Mouse (Mus musculus): ENCODE measurements around the gene Fggy. TPM values are rescaled to one million over a fixed set of nuclear protein-coding genes. Genes with fewer than 3 reads are reported as not detected.

Gene Fggy
- total and polyA plus RNA-seq, 3 experiments: not detected

- Histone ChIP-seq H3K27ac (ENCODE audit: control insufficient read depth, low read depth, low read length) (no peak overlapping the region), H3K79me2 (ENCODE audit: control insufficient read depth, insufficient read depth, low read length, poor library complexity) (no peaks in the 10 kb centered on the region), H3K27me3 (ENCODE audit: control insufficient read depth in 1 of 2, insufficient read depth in 2 of 2, low read length in 2 of 2) (no peaks in the 10 kb centered on the region), H3K4me3 (ENCODE audit: control insufficient read depth in 1 of 2, insufficient read depth in 1 of 2, low read depth in 2 of 2, low read length in 2 of 2) (no peak overlapping the region), H3K4me1 (ENCODE audit: control insufficient read depth in 1 of 2, insufficient read depth in 2 of 2, low read length in 2 of 2) (no peaks in the 10 kb centered on the region), H3K9ac (ENCODE audit: control insufficient read depth, low read depth, low read length, poor library complexity, severe bottlenecking) (no peak overlapping the region), H3K9me3 (replicated peaks; ENCODE audit: insufficient read depth, low read length) (no peaks in the 10 kb centered on the region), H3K36me3 (ENCODE audit: control insufficient read depth in 1 of 2, insufficient read depth in 2 of 2, low read length in 2 of 2) (no peaks in the 10 kb centered on the region)
- no peak for DNase-seq (ENCODE audit: low read depth, low spot score)
- TF ChIP-seq ZMIZ1 (IDR thresholded peaks at IDR 0.05; ENCODE audit: low read depth, low read length) (no peak), ZNF384 (IDR thresholded peaks at IDR 0.05; ENCODE audit: low read depth, low read length) (no peak), JUND (IDR thresholded peaks at IDR 0.05; ENCODE audit: low read depth, low read length) (no peak), GATA1 (IDR thresholded peaks at IDR 0.05; ENCODE audit: low read depth, low read length) (no peak), MEF2A (IDR thresholded peaks at IDR 0.05; ENCODE audit: extremely low read depth, insufficient replicate concordance, low read depth, low read length, poor library complexity, severe bottlenecking) (no peak), CHD2 (IDR thresholded peaks at IDR 0.05; ENCODE audit: low read length) (no peak)
Measured at GRCm38 (mm10) chr4:95931331-95931730, 374.0 kb downstream of the Fggy start.

- no peaks in the 10 kb centered on the region for H3K36me3 ChIP-seq (ENCODE audit: control insufficient read depth in 1 of 2, insufficient read depth in 2 of 2, low read length in 2 of 2)
- no peaks in the 10 kb centered on the region for H3K9me3 ChIP-seq (replicated peaks; ENCODE audit: insufficient read depth, low read length)
- no peak overlapping the region for H3K4me3 ChIP-seq (ENCODE audit: control insufficient read depth in 1 of 2, insufficient read depth in 1 of 2, low read depth in 2 of 2, low read length in 2 of 2)
- DNase-seq (ENCODE audit: low read depth, low spot score): no peak
- H3K9ac ChIP-seq (ENCODE audit: control insufficient read depth, low read depth, low read length, poor library complexity, severe bottlenecking): no peak overlapping the region
- H3K27me3 ChIP-seq (ENCODE audit: control insufficient read depth in 1 of 2, insufficient read depth in 2 of 2, low read length in 2 of 2): no peaks in the 10 kb centered on the region
- TF ChIP-seq MEF2A (IDR thresholded peaks at IDR 0.05; ENCODE audit: extremely low read depth, insufficient replicate concordance, low read depth, low read length, poor library complexity, severe bottlenecking): no peak
- no peak for TF ChIP-seq UBTF (IDR thresholded peaks at IDR 0.05; ENCODE audit: borderline replicate concordance, insufficient read depth, low read depth, low read length)
- no peak for TF ChIP-seq NRF1 (IDR thresholded peaks at IDR 0.05; ENCODE audit: insufficient read depth, low read depth, low read length, poor library complexity, severe bottlenecking)
- TF ChIP-seq RAD21 (IDR thresholded peaks at IDR 0.05; ENCODE audit: low read depth, low read length): no peak
- no peak overlapping the region for H3K27ac ChIP-seq (ENCODE audit: control insufficient read depth, low read depth, low read length)
- H3K79me2 ChIP-seq (ENCODE audit: control insufficient read depth, insufficient read depth, low read length, poor library complexity): no peaks in the 10 kb centered on the region
- H3K4me1 ChIP-seq (ENCODE audit: control insufficient read depth in 1 of 2, insufficient read depth in 2 of 2, low read length in 2 of 2): no peaks in the 10 kb centered on the region
Measured at GRCm38 (mm10) chr4:95933801-95934356, 376.6 kb downstream of the Fggy start.

DNA sequence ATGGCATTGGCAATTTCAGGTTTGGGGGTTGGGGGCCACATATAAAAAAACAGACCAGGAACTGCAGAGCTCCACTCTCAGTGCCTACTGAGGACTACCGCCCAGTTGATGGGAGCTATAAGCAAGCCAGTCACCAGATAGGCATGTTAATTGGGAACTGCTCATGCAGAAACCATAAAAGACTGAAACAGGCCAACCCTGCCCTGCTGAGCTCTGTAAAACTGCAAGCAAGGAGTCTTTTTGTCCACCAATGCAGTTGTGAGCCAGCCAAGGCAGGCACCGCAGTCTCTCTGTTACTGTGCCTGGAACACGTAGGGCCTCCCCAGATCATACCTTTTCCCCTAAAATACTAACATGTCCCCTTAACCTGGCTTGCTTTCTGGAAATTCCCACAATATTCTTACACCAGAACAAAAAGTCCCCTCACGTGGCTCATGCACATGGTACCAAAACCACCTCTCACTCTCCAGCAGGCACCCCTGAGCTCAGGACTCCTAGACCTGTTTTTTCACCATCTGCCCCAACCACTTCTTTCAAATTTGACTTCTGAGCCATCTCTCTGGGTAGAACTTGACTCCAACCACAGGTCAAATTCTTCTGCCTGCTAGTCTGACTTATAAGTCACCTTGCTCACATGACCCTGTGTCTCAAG, 377.2 kb downstream of the Fggy start:
- H3K36me3 ChIP-seq (ENCODE audit: control insufficient read depth in 1 of 2, insufficient read depth in 2 of 2, low read length in 2 of 2): no peaks in the 10 kb centered on the region
- no peak for TF ChIP-seq USF1 (IDR thresholded peaks at IDR 0.05; ENCODE audit: low read depth, low read length)
- TF ChIP-seq KAT2A (conservative IDR thresholded peaks at IDR 0.05; ENCODE audit: low read depth, low read length): no peak
- no peak for TF ChIP-seq CHD2 (IDR thresholded peaks at IDR 0.05; ENCODE audit: low read length)
- no peak for TF ChIP-seq MXI1 (IDR thresholded peaks at IDR 0.05; ENCODE audit: low read depth, low read length)
- TF ChIP-seq USF2 (IDR thresholded peaks at IDR 0.05; ENCODE audit: borderline replicate concordance in 1 of 2, insufficient read depth in 1 of 2, low read depth in 1 of 2, low read length in 2 of 2): no peak
- no peak for TF ChIP-seq POLR2AphosphoS2 (IDR thresholded peaks at IDR 0.05; ENCODE audit: low read length)
- no peak for TF ChIP-seq E2F4 (IDR thresholded peaks at IDR 0.05; ENCODE audit: borderline replicate concordance, low read depth, low read length)
- no peak for TF ChIP-seq RCOR1 (IDR thresholded peaks at IDR 0.05; ENCODE audit: low read depth, low read length)
- TF ChIP-seq TBP (IDR thresholded peaks at IDR 0.05; ENCODE audit: low read depth, low read length): no peak
- TF ChIP-seq NRF1 (IDR thresholded peaks at IDR 0.05; ENCODE audit: insufficient read depth, low read depth, low read length, poor library complexity, severe bottlenecking): no peak
- TF ChIP-seq BHLHE40 (IDR thresholded peaks at IDR 0.05; ENCODE audit: borderline replicate concordance, low read depth, low read length): no peak
- no peak for TF ChIP-seq TCF12 (IDR thresholded peaks at IDR 0.05; ENCODE audit: low read depth, low read length)
- TF ChIP-seq ZKSCAN1 (IDR thresholded peaks at IDR 0.05; ENCODE audit: low read depth, low read length): no peak
- no peak for TF ChIP-seq MAX (IDR thresholded peaks at IDR 0.05; ENCODE audit: low read length)
- no peak for TF ChIP-seq JUND (IDR thresholded peaks at IDR 0.05; ENCODE audit: low read depth, low read length)
- H3K79me2 ChIP-seq (ENCODE audit: control insufficient read depth, insufficient read depth, low read length, poor library complexity): no peaks in the 10 kb centered on the region
- no peaks in the 10 kb centered on the region for H3K9me3 ChIP-seq (replicated peaks; ENCODE audit: insufficient read depth, low read length)
- no peak overlapping the region for H3K4me3 ChIP-seq (ENCODE audit: control insufficient read depth in 1 of 2, insufficient read depth in 1 of 2, low read depth in 2 of 2, low read length in 2 of 2)
- no peaks in the 10 kb centered on the region for H3K4me1 ChIP-seq (ENCODE audit: control insufficient read depth in 1 of 2, insufficient read depth in 2 of 2, low read length in 2 of 2)
- no peak overlapping the region for H3K27ac ChIP-seq (ENCODE audit: control insufficient read depth, low read depth, low read length)
- no peak for DNase-seq (ENCODE audit: low read depth, low spot score)
- H3K27me3 ChIP-seq (ENCODE audit: control insufficient read depth in 1 of 2, insufficient read depth in 2 of 2, low read length in 2 of 2): no peaks in the 10 kb centered on the region
- H3K9ac ChIP-seq (ENCODE audit: control insufficient read depth, low read depth, low read length, poor library complexity, severe bottlenecking): no peak overlapping the region
